Mouse (Mus musculus) MEL (cell line): ENCODE data around the gene Dhx35. TPM values are rescaled to one million over a fixed set of nuclear protein-coding genes. Genes with fewer than 3 reads are reported as not detected.

Source experiments
- DNase-seq: peaks from one replicate; pipeline ENCODE4 v3.0.0; 2011; ENCODE audit warnings: low read depth, low spot score
- H3K27ac ChIP-seq: 2 replicates; pipeline ENCODE4 v1.5.1; 2012; ENCODE audit warnings: low read depth, mild to moderate bottlenecking, control low read depth, low read length, moderate library complexity; ENCODE audit not compliant: control insufficient read depth
- H3K27me3 ChIP-seq, 2 experiments: fragments of 150-350 bp in 1 of 2; sonication (generic) in 1 of 2; 2 replicates each; pipeline ENCODE4 v1.6.1; 2012; ENCODE audit warnings: low read length in 2 of 2, mild to moderate bottlenecking in 2 of 2, improper control_type of control experiment in 1 of 2, moderate library complexity in 1 of 2; ENCODE audit not compliant: insufficient read depth in 2 of 2, control insufficient read depth in 1 of 2
- H3K36me3 ChIP-seq, 2 experiments: 2 replicates each; pipeline ENCODE4 v1.6.1; 2012 to 2014; ENCODE audit warnings: low read length in 2 of 2, improper control_type of control experiment in 1 of 2, inconsistent platforms in 1 of 2, mild to moderate bottlenecking in 1 of 2; ENCODE audit not compliant: insufficient read depth in 2 of 2, control insufficient read depth in 1 of 2
- H3K4me1 ChIP-seq, 2 experiments: fragments of 150-350 bp in 1 of 2; sonication (generic) in 1 of 2; 2 replicates each; pipeline ENCODE4 v1.6.1; 2012; ENCODE audit warnings: low read length in 2 of 2, improper control_type of control experiment in 1 of 2, mild to moderate bottlenecking in 1 of 2; ENCODE audit not compliant: insufficient read depth in 2 of 2, control insufficient read depth in 1 of 2
- H3K4me3 ChIP-seq, 2 experiments: fragments of 150-350 bp in 1 of 2; sonication (generic) in 1 of 2; 2 replicates each; pipeline ENCODE4 v1.5.1; 2012; ENCODE audit warnings: low read depth in 2 of 2, low read length in 2 of 2, mild to moderate bottlenecking in 2 of 2, moderate library complexity in 2 of 2, control low read depth in 1 of 2, improper control_type of control experiment in 1 of 2; ENCODE audit not compliant: control insufficient read depth in 1 of 2, insufficient read depth in 1 of 2
- H3K79me2 ChIP-seq: 2 replicates; pipeline ENCODE4 v1.6.1; 2012; ENCODE audit warnings: mild to moderate bottlenecking, low read length, moderate library complexity; ENCODE audit not compliant: control insufficient read depth, poor library complexity, insufficient read depth
- H3K9ac ChIP-seq: 2 replicates; pipeline ENCODE4 v1.6.1; 2012; ENCODE audit warnings: low read depth, mild to moderate bottlenecking, control low read depth, low read length, moderate library complexity; ENCODE audit not compliant: control insufficient read depth, poor library complexity, severe bottlenecking
- H3K9me3 ChIP-seq: fragments of 150-350 bp; sonication (generic); replicated peaks from 2 replicates; pipeline ENCODE4 v1.6.1; 2012; ENCODE audit warnings: mild to moderate bottlenecking, low read length, improper control_type of control experiment, moderate library complexity; ENCODE audit not compliant: insufficient read depth
- BHLHE40 ChIP-seq: IDR thresholded peaks from 2 replicates; pipeline ENCODE4 v1.6.1; 2012; ENCODE audit warnings: low read depth, mild to moderate bottlenecking, inconsistent platforms, low read length, improper control_type of control experiment, borderline replicate concordance
- CHD1 ChIP-seq: IDR thresholded peaks from 2 replicates; pipeline ENCODE4 v1.6.1; 2012; ENCODE audit warnings: low read depth, mild to moderate bottlenecking, inconsistent platforms, low read length, improper control_type of control experiment
- CHD2 ChIP-seq: IDR thresholded peaks from 2 replicates; pipeline ENCODE4 v1.6.1; 2011; ENCODE audit warnings: low read length, improper control_type of control experiment
- CTCF ChIP-seq, 3 experiments: IDR thresholded peaks in 2 of 3; conservative IDR thresholded peaks in 1 of 3; 2 replicates each; pipeline ENCODE4 v1.5.1; 2011 to 2012; ENCODE audit warnings: low read length in 3 of 3, low read depth in 2 of 3, mild to moderate bottlenecking in 2 of 3, improper control_type of control experiment in 1 of 3, inconsistent platforms in 1 of 3, mixed read lengths in 1 of 3, moderate library complexity in 1 of 3; ENCODE audit not compliant: control insufficient read depth in 1 of 3, insufficient read depth in 1 of 3, poor library complexity in 1 of 3, severe bottlenecking in 1 of 3
- EP300 ChIP-seq, 2 experiments: IDR thresholded peaks; 2 replicates each; pipeline ENCODE4 v1.6.1; 2011; ENCODE audit warnings: improper control_type of control experiment in 2 of 2, low read length in 2 of 2, low read depth in 1 of 2, mild to moderate bottlenecking in 1 of 2
- GABPA ChIP-seq: IDR thresholded peaks from 2 replicates; pipeline ENCODE4 v1.6.1; 2012; ENCODE audit warnings: low read depth, mild to moderate bottlenecking, inconsistent platforms, low read length, improper control_type of control experiment, moderate library complexity
- GATA1 ChIP-seq: IDR thresholded peaks from 2 replicates; pipeline ENCODE4 v1.6.1; 2011; ENCODE audit warnings: low read depth, low read length, improper control_type of control experiment
- JUND ChIP-seq: IDR thresholded peaks from 2 replicates; pipeline ENCODE4 v1.6.1; 2011; ENCODE audit warnings: low read depth, mild to moderate bottlenecking, improper control_type of control experiment, low read length
- KAT2A ChIP-seq: conservative IDR thresholded peaks from 2 replicates; pipeline ENCODE4 v1.6.1; 2012; ENCODE audit warnings: low read depth, low read length, improper control_type of control experiment, inconsistent platforms
- MAX ChIP-seq: IDR thresholded peaks from 2 replicates; pipeline ENCODE4 v1.6.1; 2011; ENCODE audit warnings: low read length, improper control_type of control experiment
- MAZ ChIP-seq: IDR thresholded peaks from 2 replicates; pipeline ENCODE4 v1.6.1; 2012; ENCODE audit warnings: low read depth, mild to moderate bottlenecking, inconsistent platforms, low read length, improper control_type of control experiment
- MEF2A ChIP-seq: IDR thresholded peaks from 2 replicates; pipeline ENCODE4 v1.6.1; 2014; ENCODE audit warnings: low read depth, mild to moderate bottlenecking, inconsistent platforms, low read length, improper control_type of control experiment; ENCODE audit not compliant: poor library complexity, insufficient replicate concordance, severe bottlenecking; ENCODE audit errors: extremely low read depth
- MXI1 ChIP-seq: IDR thresholded peaks from 2 replicates; pipeline ENCODE4 v1.6.1; 2011; ENCODE audit warnings: mild to moderate bottlenecking, low read depth, low read length, improper control_type of control experiment
- MYB ChIP-seq: IDR thresholded peaks from 2 replicates; pipeline ENCODE4 v1.6.1; 2011; ENCODE audit warnings: mild to moderate bottlenecking, low read depth, low read length, improper control_type of control experiment
- MYC ChIP-seq: IDR thresholded peaks from 2 replicates; pipeline ENCODE4 v1.6.1; 2011; ENCODE audit warnings: low read depth, mild to moderate bottlenecking, low read length, improper control_type of control experiment, moderate library complexity
- NELFE ChIP-seq: IDR thresholded peaks from 2 replicates; pipeline ENCODE4 v1.6.1; 2011; ENCODE audit warnings: low read depth, low read length, improper control_type of control experiment
- NRF1 ChIP-seq: IDR thresholded peaks from 2 replicates; pipeline ENCODE4 v1.6.1; 2014; ENCODE audit warnings: low read depth, mild to moderate bottlenecking, inconsistent platforms, low read length, improper control_type of control experiment, moderate library complexity; ENCODE audit not compliant: poor library complexity, insufficient read depth, severe bottlenecking
- POLR2AphosphoS2 ChIP-seq: IDR thresholded peaks from 2 replicates; pipeline ENCODE4 v1.6.1; 2011; ENCODE audit warnings: low read length, improper control_type of control experiment
- RAD21 ChIP-seq: IDR thresholded peaks from 2 replicates; pipeline ENCODE4 v1.6.1; 2011; ENCODE audit warnings: mild to moderate bottlenecking, low read depth, low read length, improper control_type of control experiment
- TAL1 ChIP-seq: IDR thresholded peaks from 2 replicates; pipeline ENCODE4 v1.6.1; 2012; ENCODE audit warnings: mild to moderate bottlenecking, inconsistent platforms, low read length, moderate library complexity, mixed read lengths
- UBTF ChIP-seq: IDR thresholded peaks from 2 replicates; pipeline ENCODE4 v1.6.1; 2012; ENCODE audit warnings: low read depth, mild to moderate bottlenecking, inconsistent platforms, low read length, improper control_type of control experiment, moderate library complexity, borderline replicate concordance; ENCODE audit not compliant: insufficient read depth
- USF2 ChIP-seq, 2 experiments: IDR thresholded peaks; 2 replicates each; pipeline ENCODE4 v1.6.1; 2011 to 2012; ENCODE audit warnings: improper control_type of control experiment in 2 of 2, low read length in 2 of 2, borderline replicate concordance in 1 of 2, inconsistent platforms in 1 of 2, low read depth in 1 of 2, mild to moderate bottlenecking in 1 of 2; ENCODE audit not compliant: insufficient read depth in 1 of 2
- ZC3H11A ChIP-seq: IDR thresholded peaks from 2 replicates; pipeline ENCODE4 v1.6.1; 2012; ENCODE audit warnings: low read depth, mild to moderate bottlenecking, inconsistent platforms, low read length, improper control_type of control experiment
- ZNF384 ChIP-seq: IDR thresholded peaks from 2 replicates; pipeline ENCODE4 v1.6.1; 2012; ENCODE audit warnings: low read depth, mild to moderate bottlenecking, inconsistent platforms, low read length, improper control_type of control experiment
- polyA plus RNA-seq, 2 experiments: library from polyadenylated mRNA; stranded (reverse) in 1 of 2; unstranded in 1 of 2; fragments of >175 nt in 1 of 2; fragments of >200 nt in 1 of 2; gene quantifications; 2 replicates each; pipeline versions ENCODE4 v1.2.1 to v1.2.4; 2012; ENCODE audit warnings: low replicate concordance in 2 of 2, low read depth in 1 of 2; ENCODE audit not compliant: insufficient read length in 2 of 2, insufficient read depth in 1 of 2, missing spikeins in 1 of 2
- total RNA-seq: library from RNA; depleted of rRNA; stranded (reverse); fragments of 300-350 nt; gene quantifications from 2 replicates; pipeline ENCODE4 v1.2.3, GENCODE M21; 2012

The Dhx35 gene
- total and polyA plus RNA-seq, 3 experiments = 18.5 to 23.6 TPM; not detected in 1

- Histone ChIP-seq H3K4me1 (no peaks in the 10 kb centered on the region), H3K4me3 (no peak overlapping the region), H3K9me3 (no peaks in the 10 kb centered on the region), H3K9ac (no peak overlapping the region), H3K36me3 (no peaks in the 10 kb centered on the region; a peak in 1 of 4 replicates), H3K27me3 (no peaks in the 10 kb centered on the region), H3K27ac (no peak overlapping the region), H3K79me2 (no peaks in the 10 kb centered on the region)
- TF ChIP-seq ZC3H11A = no peak
- no peak for TF ChIP-seq MYB
- TF ChIP-seq GATA1 = no peak
- no peak for TF ChIP-seq USF2 (IDR thresholded peaks at IDR 0.05; ENCODE audit: borderline replicate concordance in 1 of 2, insufficient read depth in 1 of 2, low read depth in 1 of 2, low read length in 2 of 2)
- no peak for TF ChIP-seq CTCF (IDR thresholded peaks at IDR 0.05 in 2 of 3, conservative IDR thresholded peaks at IDR 0.05 in 1 of 3; ENCODE audit: control insufficient read depth in 1 of 3, insufficient read depth in 1 of 3, low read depth in 2 of 3, low read length in 3 of 3, poor library complexity in 1 of 3, severe bottlenecking in 1 of 3)
- TF ChIP-seq JUND = no peak
- no peak for TF ChIP-seq NELFE
- TF ChIP-seq MAZ = no peak
- no peak for TF ChIP-seq MXI1
- TF ChIP-seq CHD1 = no peak
- no peak for TF ChIP-seq KAT2A
- TF ChIP-seq NRF1 = no peak
- no peak for TF ChIP-seq GABPA
- no peak for TF ChIP-seq POLR2AphosphoS2
- TF ChIP-seq UBTF = no peak
- no peak for TF ChIP-seq CHD2
- no peak for DNase-seq
Measured at GRCm38 (mm10) chr2:158847991-158848390, 53.4 kb downstream of the Dhx35 start.

GRCm38 (mm10) chr2:158849416-158849815 is 54.8 kb downstream of the Dhx35 start:
- H3K27ac ChIP-seq = no peak overlapping the region
- no peak overlapping the region for H3K4me3 ChIP-seq
- no peak overlapping the region for H3K9ac ChIP-seq
- no peaks in the 10 kb centered on the region for H3K27me3 ChIP-seq
- no peak for TF ChIP-seq TAL1
- no peak for TF ChIP-seq EP300 (IDR thresholded peaks at IDR 0.05; ENCODE audit: low read depth in 1 of 2, low read length in 2 of 2)
- no peak for TF ChIP-seq MAX
- no peak for TF ChIP-seq BHLHE40
- TF ChIP-seq JUND = no peak
- no peak for TF ChIP-seq ZNF384
- TF ChIP-seq USF2 (IDR thresholded peaks at IDR 0.05; ENCODE audit: borderline replicate concordance in 1 of 2, insufficient read depth in 1 of 2, low read depth in 1 of 2, low read length in 2 of 2) = no peak
- TF ChIP-seq RAD21 = no peak
- TF ChIP-seq MEF2A = no peak
- no peak for TF ChIP-seq CHD2
- TF ChIP-seq MYC = no peak
- no peaks in the 10 kb centered on the region; a peak in 1 of 4 replicates for H3K36me3 ChIP-seq
- no peaks in the 10 kb centered on the region for H3K4me1 ChIP-seq
- no peaks in the 10 kb centered on the region for H3K9me3 ChIP-seq
- no peak for DNase-seq
- H3K79me2 ChIP-seq = no peaks in the 10 kb centered on the region
